Mouse (Mus musculus) intestine, postnatal 0 days (tissue): Measurements from ENCODE around the gene 1700016C15Rik. TPM values are rescaled to one million over a fixed set of nuclear protein-coding genes. Genes with fewer than 3 reads are reported as not detected.
A peak's percentile ranks its signal among the peaks of the same experiment; 100 is the strongest.

Experiments used
- ATAC-seq: fragments of 200-750 bp; cut with Nextera tagmentation; 2 replicates; pipeline ENCODE4 v1.8.0; 2017; ENCODE audit warnings: mild to moderate bottlenecking, moderate TSS enrichment, moderate library complexity
- H3K27ac ChIP-seq: fragments of 300-500 bp; sonication (generic); 2 replicates; pipeline ENCODE4 v1.5.1; 2014; ENCODE audit warnings: mild to moderate bottlenecking, low read depth, low read length, moderate library complexity
- H3K27me3 ChIP-seq: fragments of 300-500 bp; sonication (generic); replicated peaks from 2 replicates; pipeline ENCODE4 v1.6.1; 2014; ENCODE audit warnings: low read length, mixed read lengths; ENCODE audit not compliant: control insufficient read depth, insufficient read depth
- H3K36me3 ChIP-seq: fragments of 300-500 bp; sonication (generic); 2 replicates; pipeline ENCODE4 v1.6.1; 2014; ENCODE audit warnings: mild to moderate bottlenecking, moderate library complexity; ENCODE audit not compliant: control insufficient read depth, insufficient read depth
- H3K4me1 ChIP-seq: fragments of 300-500 bp; sonication (generic); replicated peaks from 2 replicates; pipeline ENCODE4 v1.6.1; 2014; ENCODE audit warnings: antibody characterized with exemption, low read length, mixed read lengths; ENCODE audit not compliant: control insufficient read depth, insufficient read depth
- H3K4me2 ChIP-seq: fragments of 300-500 bp; sonication (generic); replicated peaks from 2 replicates; pipeline ENCODE4 v1.6.1; 2014; ENCODE audit warnings: low read depth, mild to moderate bottlenecking, moderate library complexity
- H3K4me3 ChIP-seq: fragments of 300-500 bp; sonication (generic); 2 replicates; pipeline ENCODE4 v1.5.1; 2014; ENCODE audit warnings: low read depth, low read length
- H3K9ac ChIP-seq: fragments of 300-500 bp; sonication (generic); 2 replicates; pipeline ENCODE4 v1.6.1; 2014; ENCODE audit warnings: mild to moderate bottlenecking, low read depth, low read length
- H3K9me3 ChIP-seq: fragments of 300-500 bp; sonication (generic); 2 replicates; pipeline ENCODE4 v1.6.1; 2016; ENCODE audit warnings: mixed run types; ENCODE audit not compliant: control insufficient read depth
- CTCF ChIP-seq: sonication (generic); IDR thresholded peaks from 2 replicates; pipeline ENCODE4 v1.5.1; 2016; ENCODE audit warnings: low read depth, mild to moderate bottlenecking, control low read depth, antibody characterized with exemption, moderate library complexity
- WGBS: fragments of 180-500 bp; shearing (Covaris S2); extraction: QIAGEN DNeasy Blood & Tissue Kit; methylation state at CpG from one replicate; pipeline ENCODE4 v1.1.7; 2014; 5-methylcytosine and 5-hydroxymethylcytosine counted together
- polyA plus RNA-seq: library from polyadenylated mRNA; unstranded; fragments of >200 nt; fragmentation: Nextera tagmentation; extraction: Ambion mirVana; gene quantifications from 2 replicates; pipeline ENCODE4 v1.2.1, GENCODE M21; 2015

Gene 1700016C15Rik
- polyA plus RNA-seq, 1 experiment from 2014 or later = 13.6 TPM

DNA sequence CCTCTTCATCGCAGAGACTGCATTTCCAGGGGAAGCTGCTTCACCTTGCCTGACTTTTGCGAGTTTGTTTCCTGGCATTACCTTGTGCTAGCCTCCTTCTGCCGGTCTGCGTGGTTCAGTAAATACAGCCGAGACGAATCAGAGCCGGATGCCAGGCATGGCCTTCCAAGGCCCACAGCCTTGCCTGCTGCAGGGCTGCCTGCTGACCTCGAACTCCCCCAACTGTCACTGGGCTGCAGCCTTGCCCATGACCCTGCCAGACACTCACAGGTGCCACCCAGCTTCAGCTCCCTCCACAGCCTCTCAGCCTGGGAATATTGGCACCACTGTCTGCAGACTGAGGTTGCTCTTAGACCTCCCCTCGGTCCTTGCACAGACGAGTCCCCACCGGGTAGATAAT, 37.1 kb upstream of the 1700016C15Rik start:
- H3K27me3 ChIP-seq = no peaks in the 10 kb centered on the region
- no peaks in the 10 kb centered on the region for H3K36me3 ChIP-seq
- 71% methylated on average over 11 of the region's 11 CpGs for WGBS
- H3K4me3 ChIP-seq = no peak overlapping the region
- no peak for TF ChIP-seq CTCF
- H3K9ac ChIP-seq = no peak overlapping the region
- H3K9me3 ChIP-seq = no peaks in the 10 kb centered on the region
- H3K4me2 ChIP-seq = no peak overlapping the region
- no peaks in the 10 kb centered on the region for H3K4me1 ChIP-seq
- ATAC-seq = no peak
- H3K27ac ChIP-seq = no peak overlapping the region

DNA sequence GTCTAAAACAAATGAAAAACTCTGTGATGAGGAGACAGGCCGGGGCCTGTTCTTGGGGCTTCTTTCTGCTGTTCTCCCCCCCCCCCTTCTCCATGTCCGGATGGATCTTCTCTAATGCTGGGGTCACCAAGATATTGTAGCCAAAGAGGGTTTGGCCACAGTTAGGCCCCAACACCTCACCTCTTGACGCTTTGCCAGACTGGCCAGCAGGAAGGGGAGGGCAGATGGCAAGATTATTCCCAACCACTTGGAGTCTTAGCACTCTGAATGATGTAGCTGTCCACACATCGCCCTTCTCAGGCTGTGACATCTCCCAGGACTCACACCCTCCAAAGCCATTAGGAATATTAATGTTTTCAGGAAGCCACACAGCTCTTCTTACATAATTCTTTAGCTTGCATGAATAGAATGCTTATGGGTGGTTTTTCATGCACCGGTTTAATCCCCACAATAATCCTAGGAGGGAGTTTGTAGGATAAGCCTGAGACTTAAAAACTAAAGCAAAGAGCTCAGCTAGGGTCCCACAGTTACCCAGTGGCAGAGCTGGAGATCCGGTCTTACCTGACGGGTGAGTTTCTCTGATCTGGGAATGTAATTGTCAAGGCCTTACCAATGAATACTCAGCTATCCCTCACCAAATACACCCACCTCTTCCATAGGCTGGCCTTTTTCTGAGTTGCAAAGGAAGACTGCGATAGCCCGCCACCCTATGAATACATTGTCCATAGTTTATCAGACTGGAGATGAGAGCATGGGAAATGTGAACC, 35.9 kb upstream of the 1700016C15Rik start:
- H3K27ac ChIP-seq = no peak overlapping the region
- H3K9ac ChIP-seq = no peak overlapping the region
- no peak overlapping the region for H3K4me3 ChIP-seq
- 55% methylated on average over 9 of the region's 9 CpGs for WGBS
- H3K9me3 ChIP-seq = no peaks in the 10 kb centered on the region
- no peak for ATAC-seq
- no peak overlapping the region for H3K4me2 ChIP-seq
- no peak for TF ChIP-seq CTCF
- no peaks in the 10 kb centered on the region for H3K4me1 ChIP-seq
- H3K36me3 ChIP-seq = no peaks in the 10 kb centered on the region
- no peaks in the 10 kb centered on the region for H3K27me3 ChIP-seq

DNA sequence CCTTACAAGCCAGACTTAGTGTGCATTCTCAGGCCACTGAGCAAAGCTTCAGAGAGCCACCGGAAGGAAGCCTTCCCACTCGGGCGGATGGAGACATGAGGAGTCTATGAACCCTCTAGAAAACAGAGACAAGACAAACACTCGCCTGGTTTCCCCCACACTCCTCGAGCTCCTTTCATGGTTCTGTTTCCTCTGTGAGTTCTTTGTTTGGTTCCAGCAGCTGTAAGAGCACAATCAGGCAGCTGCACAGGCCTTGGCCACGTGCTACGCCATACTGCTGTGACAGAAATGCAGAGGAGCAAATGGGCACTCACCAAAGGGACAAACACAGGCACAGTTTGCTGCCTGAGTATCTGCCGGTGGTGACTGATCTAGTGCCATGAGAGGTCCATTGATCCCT, 29.1 kb upstream of the 1700016C15Rik start:
- no peaks in the 10 kb centered on the region for H3K27me3 ChIP-seq
- 74% methylated on average over 8 of the region's 8 CpGs for WGBS
- H3K4me2 ChIP-seq = no peak overlapping the region
- TF ChIP-seq CTCF = no peak
- H3K4me1 ChIP-seq = peaks cover 3% of the 10 kb centered on the region; the same call in 1 of the 2 replicates
- ATAC-seq = no peak
- no peaks in the 10 kb centered on the region for H3K9me3 ChIP-seq
- H3K4me3 ChIP-seq = no peak overlapping the region
- H3K27ac ChIP-seq = no peak overlapping the region
- no peaks in the 10 kb centered on the region for H3K36me3 ChIP-seq
- H3K9ac ChIP-seq = no peak overlapping the region

DNA sequence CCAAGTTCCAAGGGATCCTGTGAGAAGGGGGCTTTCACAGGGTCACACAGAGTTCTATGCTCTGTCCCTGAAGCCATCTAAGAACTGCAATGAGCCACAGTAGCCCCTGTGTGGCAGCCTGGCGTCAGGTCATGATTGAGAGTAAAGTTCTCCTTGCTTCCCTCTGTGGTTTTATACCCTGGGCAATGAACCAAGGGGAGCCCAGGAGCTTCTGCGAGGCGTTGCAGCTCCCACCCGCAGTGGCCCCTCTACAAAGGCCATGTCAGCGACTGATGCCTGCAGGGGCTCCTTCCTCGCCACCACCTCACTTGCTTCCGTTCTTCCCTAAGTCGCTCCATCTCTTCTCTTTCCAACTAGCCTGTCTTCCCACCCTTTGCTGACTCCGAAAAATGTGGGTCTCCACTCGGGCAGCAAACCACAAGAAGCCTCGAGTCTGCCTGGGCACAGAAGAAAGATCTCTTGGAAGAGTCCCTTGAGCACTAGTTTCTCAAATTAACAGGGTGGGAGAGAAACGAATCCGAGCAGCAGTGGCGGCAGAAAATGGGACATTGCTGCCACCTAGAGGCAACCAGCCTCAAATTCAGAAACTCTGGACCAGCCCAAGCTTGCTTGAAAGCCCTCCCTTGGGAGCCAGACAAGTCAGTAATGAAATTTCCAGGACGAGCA, 27.0 kb upstream of the 1700016C15Rik start:
- ATAC-seq = peak; percentile 63
- H3K27me3 ChIP-seq = no peaks in the 10 kb centered on the region
- peak; percentile 83 for TF ChIP-seq CTCF
- 2% methylated on average over 14 of the region's 15 CpGs for WGBS
- peak overlapping the region; percentile 48 for H3K4me3 ChIP-seq
- H3K4me1 ChIP-seq = peaks cover 3% of the 10 kb centered on the region; the same call in 1 of the 2 replicates
- no peaks in the 10 kb centered on the region for H3K36me3 ChIP-seq
- no peaks in the 10 kb centered on the region for H3K9me3 ChIP-seq
- H3K27ac ChIP-seq = no peak overlapping the region
- peak overlapping the region; percentile 92 for H3K4me2 ChIP-seq
- peak overlapping the region; percentile 46; the same call in 1 of the 2 replicates for H3K9ac ChIP-seq

DNA sequence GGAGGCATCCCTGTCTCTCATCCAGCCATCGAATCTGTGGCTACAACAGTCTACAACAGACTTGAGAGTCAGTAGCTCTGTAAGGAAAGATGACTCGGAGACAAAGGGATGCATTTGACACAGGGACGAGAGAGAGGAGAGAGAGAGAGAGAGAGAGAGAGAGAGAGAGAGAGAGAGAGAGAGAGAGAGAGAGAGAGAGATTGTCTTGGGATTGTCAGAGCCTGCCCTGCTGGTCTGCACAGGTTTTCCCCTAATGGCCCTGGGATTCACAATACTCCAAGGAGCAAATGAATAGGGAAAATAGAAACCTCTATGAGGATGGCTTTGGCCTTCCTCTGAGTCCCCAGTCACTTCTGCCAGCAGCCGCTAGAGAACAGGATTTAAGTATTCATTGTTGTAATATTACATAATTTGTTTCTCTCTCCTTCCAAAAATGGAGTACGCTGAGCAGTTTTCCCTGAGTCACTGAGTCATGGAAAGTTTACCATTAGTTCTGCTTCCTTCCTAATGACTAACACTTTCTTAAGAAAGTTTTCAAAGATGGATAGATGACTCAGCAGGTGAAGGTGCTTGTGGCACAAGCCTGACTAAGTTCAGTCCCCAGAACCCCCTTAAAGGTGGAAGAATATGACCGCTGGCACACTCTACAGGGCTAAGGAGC, 26.3 kb upstream of the 1700016C15Rik start:
- WGBS = 47% methylated on average over 6 of the region's 6 CpGs
- Histone ChIP-seq H3K4me3 (no peak overlapping the region), H3K9ac (no peak overlapping the region), H3K4me1 (peaks cover 3% of the 10 kb centered on the region; the same call in 1 of the 2 replicates), H3K9me3 (no peaks in the 10 kb centered on the region), H3K27me3 (no peaks in the 10 kb centered on the region), H3K4me2 (no peak overlapping the region), H3K36me3 (no peaks in the 10 kb centered on the region), H3K27ac (no peak overlapping the region)
- no peak for ATAC-seq
- TF ChIP-seq CTCF = no peak

DNA sequence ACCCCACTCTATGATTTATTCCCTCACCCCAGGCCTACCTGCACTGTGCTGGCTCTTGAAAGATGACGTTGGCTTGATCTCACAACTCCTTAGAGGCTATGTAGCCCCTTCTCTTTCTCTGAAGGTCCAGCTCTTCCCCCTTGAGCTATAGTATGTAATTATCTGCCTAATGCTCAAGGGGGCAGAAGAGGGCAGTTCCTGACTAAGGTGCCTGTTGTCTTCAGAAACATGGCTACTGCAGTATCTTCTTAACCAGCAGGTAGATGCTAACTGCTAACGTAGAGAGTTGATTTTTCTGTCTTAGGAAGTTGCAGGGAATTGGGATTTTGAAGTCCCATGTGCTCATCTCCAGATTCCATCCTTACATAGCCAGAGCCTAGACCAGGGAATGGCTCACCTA, 24.4 kb upstream of the 1700016C15Rik start:
- no peaks in the 10 kb centered on the region for H3K27me3 ChIP-seq
- no peak overlapping the region for H3K4me3 ChIP-seq
- H3K9me3 ChIP-seq = 0 out of 2 replicates have a peak, but pooled peaks cover 3% of the 10 kb centered on the region
- no peaks in the 10 kb centered on the region for H3K36me3 ChIP-seq
- WGBS = 42% methylated on average over 2 of the region's 2 CpGs
- no peak overlapping the region for H3K9ac ChIP-seq
- H3K4me2 ChIP-seq = no peak overlapping the region
- no peak overlapping the region for H3K27ac ChIP-seq
- H3K4me1 ChIP-seq = peaks cover 3% of the 10 kb centered on the region; the same call in 1 of the 2 replicates
- no peak for ATAC-seq
- TF ChIP-seq CTCF = peak; percentile 78
